Mouse (Mus musculus): ENCODE data around the gene A630095E13Rik. TPM values are rescaled to one million over a fixed set of nuclear protein-coding genes. Genes with fewer than 3 reads are reported as not detected.
"Not testable (repeated sequence)": the region's sequence is repeated elsewhere in the genome, so short reads cannot be mapped to it uniquely, and the experiment has no call there.

A630095E13Rik gene
- polyA plus RNA-seq (2016; fragmentation: Nextera tagmentation; extraction: Ambion mirVana) = not detected in 2 replicates

GRCm38 (mm10) chr9:36643276-36643675 is at the start of gene A630095E13Rik:
Gene A630095E13Rik (minus strand): TSS chr9:36643376.
- not testable (repeated sequence) for H3K4me1 ChIP-seq; H3K36me3 ChIP-seq; H3K9ac ChIP-seq; H3K4me3 ChIP-seq; ATAC-seq (ENCODE audit: low FRiP score); H3K27me3 ChIP-seq; H3K4me2 ChIP-seq (replicated peaks); H3K9me3 ChIP-seq (replicated peaks); H3K27ac ChIP-seq
- WGBS = 64% methylated on average over 3 of the region's 3 CpGs

- no peak within 1 kb of the TSS for H3K9ac ChIP-seq
- H3K27ac ChIP-seq = no peak within 1 kb of the TSS
- H3K9me3 ChIP-seq (replicated peaks) = no peaks in the 10 kb centered on the region
- no peak within 1 kb of the TSS for H3K4me2 ChIP-seq (replicated peaks)
- 68% methylated on average over 1 of the region's 1 CpGs for WGBS
- no peak within 1 kb of the TSS for H3K4me3 ChIP-seq
- no peaks in the 10 kb centered on the region for H3K27me3 ChIP-seq
- ATAC-seq (ENCODE audit: low FRiP score) = no peak
- no peaks in the 10 kb centered on the region for H3K4me1 ChIP-seq
- no peaks in the 10 kb centered on the region for H3K36me3 ChIP-seq
These were observed 49.7 kb upstream of the A630095E13Rik start, which contains the start of gene Acrv1 for GRCm38 (mm10) chr9:36692920-36693319. Gene Acrv1 (plus strand): TSS chr9:36693220.

- H3K9ac ChIP-seq = no peak overlapping the region
- H3K4me2 ChIP-seq (replicated peaks) = no peak overlapping the region
- no peaks in the 10 kb centered on the region for H3K9me3 ChIP-seq (replicated peaks)
- H3K27ac ChIP-seq = no peak overlapping the region
- no peaks in the 10 kb centered on the region for H3K27me3 ChIP-seq
- no peak overlapping the region for H3K4me3 ChIP-seq
- no peak for ATAC-seq (ENCODE audit: low FRiP score)
- H3K36me3 ChIP-seq = no peaks in the 10 kb centered on the region
- no peaks in the 10 kb centered on the region for H3K4me1 ChIP-seq
These were observed 44.2 kb upstream of the A630095E13Rik start for GRCm38 (mm10) chr9:36687329-36687728.

GRCm38 (mm10) chr9:36681424-36681823 is 38.2 kb upstream of the A630095E13Rik start:
- Histone ChIP-seq H3K4me3 (no peak overlapping the region), H3K9me3 (replicated peaks) (no peaks in the 10 kb centered on the region), H3K4me1 (no peaks in the 10 kb centered on the region), H3K27me3 (no peaks in the 10 kb centered on the region), H3K9ac (no peak overlapping the region), H3K4me2 (replicated peaks) (no peak overlapping the region), H3K36me3 (no peaks in the 10 kb centered on the region), H3K27ac (no peak overlapping the region)
- 78% methylated on average over 2 of the region's 2 CpGs for WGBS
- ATAC-seq (ENCODE audit: low FRiP score) = no peak

Other genes starting within 250 kb of the A630095E13Rik start
- not detected in 2 replicates for gene Gm7257, start 211.5 kb downstream of the A630095E13Rik start, polyA plus RNA-seq (2016; fragmentation: Nextera tagmentation; extraction: Ambion mirVana)
- gene Gm9513, start 167.7 kb downstream of the A630095E13Rik start, polyA plus RNA-seq (2016; fragmentation: Nextera tagmentation; extraction: Ambion mirVana) = not detected in 2 replicates
- gene Gm5615, start 101.4 kb downstream of the A630095E13Rik start, polyA plus RNA-seq (2016; fragmentation: Nextera tagmentation; extraction: Ambion mirVana) = not detected in 2 replicates
- gene Gm17689, start 60.7 kb downstream of the A630095E13Rik start, polyA plus RNA-seq (2016; fragmentation: Nextera tagmentation; extraction: Ambion mirVana) = not detected in 2 replicates
- not detected in 2 replicates for gene Acrv1, start 49.8 kb upstream of the A630095E13Rik start, polyA plus RNA-seq (2016; fragmentation: Nextera tagmentation; extraction: Ambion mirVana)
- gene Chek1, start 83.7 kb upstream of the A630095E13Rik start, polyA plus RNA-seq (2016; fragmentation: Nextera tagmentation; extraction: Ambion mirVana) = 24.7 and 33.8 TPM in 2 replicates
- 167 and 174 TPM in 2 replicates for gene Stt3a, start 124.3 kb upstream of the A630095E13Rik start, polyA plus RNA-seq (2016; fragmentation: Nextera tagmentation; extraction: Ambion mirVana)
- gene Ei24, start 154.0 kb upstream of the A630095E13Rik start, polyA plus RNA-seq (2016; fragmentation: Nextera tagmentation; extraction: Ambion mirVana) = 119 TPM in 2 replicates
- gene Fez1, start 178.5 kb upstream of the A630095E13Rik start, polyA plus RNA-seq (2016; fragmentation: Nextera tagmentation; extraction: Ambion mirVana) = 386 and 387 TPM in 2 replicates